Mouse (Mus musculus): ENCODE data around the gene Mup1. TPM values are rescaled to one million over a fixed set of nuclear protein-coding genes. Genes with fewer than 3 reads are reported as not detected.
"Not testable (repeated sequence)": the region's sequence is repeated elsewhere in the genome, so short reads cannot be mapped to it uniquely, and the experiment has no call there.

Gene Mup1
- polyA plus RNA-seq (2015; fragmentation: Nextera tagmentation; extraction: Ambion mirVana), result 0.19 TPM in 1 of 2 replicates, not detected in the other

DNA sequence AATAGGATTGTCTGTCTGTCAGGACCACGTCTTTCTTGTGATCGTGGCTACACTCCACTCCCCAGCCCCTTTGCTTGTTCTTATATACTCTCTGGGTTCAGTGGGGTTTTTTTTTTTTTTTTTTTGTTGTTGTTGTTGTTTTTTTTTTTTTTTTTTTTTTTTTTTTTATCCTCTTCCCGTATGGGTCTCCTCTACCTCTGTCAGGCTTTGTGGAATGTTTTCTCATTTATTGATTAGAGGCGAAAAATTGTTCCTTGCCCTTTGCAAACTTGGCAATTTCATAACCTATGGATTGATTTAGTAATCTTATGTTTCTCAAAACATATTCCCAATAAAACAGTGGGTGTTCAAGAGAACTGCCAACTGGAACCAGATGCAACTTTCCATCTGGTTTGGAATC is at the start of gene Mup1:
Mup1 (minus strand) TSS at position 101 of the 400 bp plus-strand sequence.
- not testable (repeated sequence) for H3K36me3 ChIP-seq; H3K4me3 ChIP-seq (replicated peaks); H3K4me1 ChIP-seq; ATAC-seq (ENCODE audit: insufficient number of reproducible peaks, low FRiP score, low TSS enrichment, low read depth); H3K9me3 ChIP-seq (replicated peaks); H3K4me2 ChIP-seq (replicated peaks); H3K27ac ChIP-seq (replicated peaks); H3K9ac ChIP-seq; H3K27me3 ChIP-seq
- WGBS, result 92% methylated on average over 2 of the region's 4 CpGs

Other genes with a start within 250 kb of the Mup1 start
- not detected in 2 replicates for gene Mup9, start 80.0 kb downstream of the Mup1 start, polyA plus RNA-seq (2015; fragmentation: Nextera tagmentation; extraction: Ambion mirVana)
- not detected in 2 replicates for gene Mup10, start 80.2 kb upstream of the Mup1 start, polyA plus RNA-seq (2015; fragmentation: Nextera tagmentation; extraction: Ambion mirVana)
- 0.20 TPM in 1 of 2 replicates, not detected in the other for gene Mup11, start 160.5 kb upstream of the Mup1 start, polyA plus RNA-seq (2015; fragmentation: Nextera tagmentation; extraction: Ambion mirVana)
- gene Mup12, start 239.4 kb upstream of the Mup1 start, polyA plus RNA-seq (2015; fragmentation: Nextera tagmentation; extraction: Ambion mirVana), result not detected in 2 replicates